Mouse (Mus musculus) erythroblast, embryonic 14.5 days (primary cell): ENCODE data around the gene Tpx2. TPM values are rescaled to one million over a fixed set of nuclear protein-coding genes. Genes with fewer than 3 reads are reported as not detected.

Source experiments
- H3K27me3 ChIP-seq: 2 replicates; pipeline ENCODE4 v1.6.1; 2012; ENCODE audit warnings: inconsistent platforms; ENCODE audit not compliant: control insufficient read depth
- H3K36me3 ChIP-seq: 2 replicates; pipeline ENCODE4 v1.6.1; 2012; ENCODE audit warnings: mild to moderate bottlenecking, inconsistent platforms; ENCODE audit not compliant: control insufficient read depth
- H3K4me1 ChIP-seq: 2 replicates; pipeline ENCODE4 v1.6.1; 2012; ENCODE audit warnings: inconsistent platforms; ENCODE audit not compliant: control insufficient read depth
- H3K4me3 ChIP-seq: replicated peaks from 2 replicates; pipeline ENCODE3; 2012; ENCODE audit warnings: moderate library complexity, mild to moderate bottlenecking, inconsistent platforms
- H3K9me3 ChIP-seq: 2 replicates; pipeline ENCODE4 v1.6.1; 2012; ENCODE audit warnings: low read length, inconsistent platforms, mixed read lengths; ENCODE audit not compliant: control insufficient read depth
- GATA1 ChIP-seq: IDR thresholded peaks from 2 replicates; pipeline ENCODE4 v1.6.1; 2012; ENCODE audit warnings: low read length, inconsistent platforms, mixed read lengths
- TAL1 ChIP-seq: IDR thresholded peaks from 3 replicates; pipeline ENCODE4 v1.6.1; 2012; ENCODE audit warnings: low read length, inconsistent platforms, mixed read lengths
- polyA plus RNA-seq: library from polyadenylated mRNA; stranded (reverse); fragments of >175 nt; gene quantifications from 2 replicates; pipeline ENCODE4 v1.2.3, GENCODE M21; 2012

The Tpx2 gene
- polyA plus RNA-seq, 1 experiment = 4.9 TPM

DNA sequence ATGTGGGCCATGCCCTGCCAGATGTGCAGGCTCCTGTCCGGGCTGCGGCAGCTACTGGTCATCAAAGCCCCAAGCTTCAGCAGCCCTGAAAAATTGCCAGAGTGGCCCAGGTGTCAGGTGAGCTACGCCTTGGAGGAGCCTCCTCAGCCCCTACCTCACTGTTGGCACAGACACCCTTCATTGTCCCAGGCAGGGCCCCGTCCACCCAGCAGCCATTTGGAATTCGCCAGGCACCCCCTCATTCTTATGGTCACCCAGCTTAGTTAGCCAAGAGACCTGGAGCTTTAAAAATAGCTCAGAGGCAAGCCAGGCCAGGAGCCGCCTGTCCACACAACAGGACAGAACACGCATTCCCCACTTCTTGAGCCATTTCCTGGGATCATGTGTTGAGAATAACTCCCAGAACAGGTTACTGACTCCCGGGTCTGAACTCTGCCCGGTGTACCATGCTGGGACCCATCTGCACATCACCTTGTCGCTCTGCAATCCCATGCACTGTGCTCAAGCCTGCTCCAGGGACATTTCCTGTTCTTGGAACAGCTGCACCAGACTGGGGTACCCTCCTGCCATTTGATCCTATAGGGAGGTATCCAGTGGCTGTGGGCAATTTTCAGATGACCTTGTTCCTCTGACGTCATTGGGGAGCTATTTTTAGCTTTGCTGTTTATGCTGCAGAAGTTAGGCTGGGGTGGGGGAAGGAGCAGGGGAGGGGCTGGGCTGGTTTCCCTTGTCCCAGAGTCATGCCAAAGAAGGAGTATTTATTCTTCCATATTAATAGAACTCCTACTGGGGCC lies 57.5 kb downstream of the Tpx2 start:
- Histone ChIP-seq H3K4me1 (peaks cover 1% of the 10 kb centered on the region; the same call in 1 of the 2 replicates), H3K9me3 (no peaks in the 10 kb centered on the region), H3K27me3 (peaks cover 7% of the 10 kb centered on the region), H3K4me3 (no peak overlapping the region), H3K36me3 (peaks cover 7% of the 10 kb centered on the region)
- TF ChIP-seq GATA1 = no peak
- TF ChIP-seq TAL1 = no peak

DNA sequence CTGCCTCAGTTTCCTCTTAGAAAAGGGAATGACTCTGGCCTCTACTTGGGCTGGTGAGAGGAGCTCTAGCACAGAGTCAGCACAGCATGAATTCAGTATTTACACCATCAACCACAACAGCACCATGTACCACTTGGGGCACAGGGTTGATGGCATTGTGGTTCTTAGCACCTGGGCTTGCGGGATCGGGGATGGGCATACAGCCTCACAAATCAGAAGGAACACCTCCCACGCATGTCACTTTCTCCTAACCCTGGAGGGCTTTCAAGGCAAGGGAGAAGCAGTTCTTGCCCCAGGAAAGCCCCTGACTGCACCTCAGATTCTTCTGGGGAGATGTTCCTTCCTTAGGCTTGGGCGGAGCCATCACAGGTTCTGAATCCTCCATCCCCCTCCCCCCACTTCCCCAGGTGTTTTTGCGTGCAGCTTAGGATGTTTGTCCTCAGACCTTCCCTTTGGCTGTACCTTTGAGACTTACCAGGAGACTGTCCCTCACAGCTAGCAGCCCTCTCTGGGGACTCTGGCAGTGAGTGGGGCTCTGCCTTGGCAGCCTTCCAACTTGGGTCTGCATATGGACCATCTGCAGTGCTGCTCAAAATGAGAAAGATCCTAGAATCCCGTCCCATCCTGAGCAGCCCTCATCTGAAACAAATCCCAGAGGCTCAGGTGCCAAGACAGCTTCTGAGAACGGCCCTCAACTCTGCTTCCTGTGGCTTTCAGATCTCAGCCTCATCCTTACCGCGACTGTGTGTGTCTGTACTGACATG lies 58.7 kb downstream of the Tpx2 start:
- H3K27me3 ChIP-seq = peaks cover 19% of the 10 kb centered on the region
- no peaks in the 10 kb centered on the region for H3K9me3 ChIP-seq
- H3K4me1 ChIP-seq = peaks cover 1% of the 10 kb centered on the region; the same call in 1 of the 2 replicates
- H3K4me3 ChIP-seq = no peak overlapping the region
- TF ChIP-seq GATA1 = no peak
- no peak for TF ChIP-seq TAL1
- H3K36me3 ChIP-seq = peaks cover 4% of the 10 kb centered on the region

DNA sequence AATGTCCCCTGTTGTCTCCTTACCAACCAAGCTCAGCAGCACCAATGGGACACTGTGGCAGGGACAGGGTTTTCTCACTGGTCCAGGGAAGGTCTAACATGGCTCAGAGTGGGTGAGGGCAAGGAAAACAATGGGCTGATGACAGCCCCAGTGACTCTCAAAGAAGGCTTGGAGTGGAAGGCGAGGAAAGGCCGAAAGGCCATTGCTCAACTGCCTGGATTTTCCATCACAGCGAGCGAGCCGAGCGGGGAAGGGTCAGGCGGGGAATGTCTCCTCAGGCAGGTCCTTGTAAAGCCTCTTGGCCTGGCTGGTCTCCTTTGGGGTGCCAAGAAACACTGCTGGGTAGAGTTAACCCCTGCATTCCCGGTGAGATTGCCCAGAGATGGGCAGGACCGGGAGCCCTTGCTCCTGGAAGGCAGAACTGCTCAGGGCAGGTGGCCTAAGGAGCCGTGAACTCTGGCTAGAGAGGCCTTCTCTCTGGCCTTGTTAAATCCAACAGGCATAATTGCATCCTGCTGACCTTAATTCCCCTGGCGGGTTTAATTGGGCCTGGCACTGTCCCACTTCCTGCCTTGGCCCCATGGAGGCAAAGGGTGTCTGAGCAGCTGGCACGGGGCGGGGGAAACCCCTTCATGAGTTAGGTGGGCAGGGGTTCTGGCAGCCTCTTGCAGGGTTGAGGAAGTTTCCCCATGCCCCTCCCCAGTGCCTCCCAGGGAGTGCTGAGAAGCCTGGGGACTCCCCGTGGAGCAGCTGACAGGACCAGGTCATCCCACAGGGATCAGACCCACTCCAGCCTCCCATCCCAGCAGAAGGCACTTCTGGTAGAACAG lies 59.6 kb downstream of the Tpx2 start:
- Histone ChIP-seq H3K4me1 (no peaks in the 10 kb centered on the region), H3K27me3 (peaks cover 25% of the 10 kb centered on the region), H3K4me3 (no peak overlapping the region), H3K36me3 (no peaks in the 10 kb centered on the region), H3K9me3 (no peaks in the 10 kb centered on the region)
- TF ChIP-seq GATA1 (no peak), TAL1 (no peak)

DNA sequence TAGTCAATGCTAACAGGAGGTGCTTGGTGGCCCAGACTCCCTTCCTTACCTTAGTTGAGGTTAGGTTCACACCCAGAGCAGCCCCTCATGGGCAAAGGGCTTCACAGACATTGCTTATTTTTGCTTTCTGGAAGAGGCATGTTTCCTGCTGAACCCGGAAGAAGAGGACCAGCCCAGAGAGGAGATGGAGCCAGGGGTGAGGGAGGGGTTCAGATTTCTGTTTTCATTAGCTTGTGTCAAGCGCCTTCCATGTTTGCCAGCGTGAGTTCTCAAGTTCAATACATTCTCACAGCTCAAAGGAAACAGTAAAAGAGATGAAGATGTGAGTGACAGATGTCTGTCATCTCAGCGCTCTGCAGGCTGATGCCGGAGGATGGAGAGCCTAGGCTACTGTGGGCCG lies 62.1 kb downstream of the Tpx2 start:
- H3K27me3 ChIP-seq = peaks cover 43% of the 10 kb centered on the region
- H3K4me1 ChIP-seq = peaks cover 9% of the 10 kb centered on the region
- H3K36me3 ChIP-seq = no peaks in the 10 kb centered on the region
- H3K9me3 ChIP-seq = no peaks in the 10 kb centered on the region
- H3K4me3 ChIP-seq = no peak overlapping the region
- TF ChIP-seq TAL1 (no peak), GATA1 (no peak)

DNA sequence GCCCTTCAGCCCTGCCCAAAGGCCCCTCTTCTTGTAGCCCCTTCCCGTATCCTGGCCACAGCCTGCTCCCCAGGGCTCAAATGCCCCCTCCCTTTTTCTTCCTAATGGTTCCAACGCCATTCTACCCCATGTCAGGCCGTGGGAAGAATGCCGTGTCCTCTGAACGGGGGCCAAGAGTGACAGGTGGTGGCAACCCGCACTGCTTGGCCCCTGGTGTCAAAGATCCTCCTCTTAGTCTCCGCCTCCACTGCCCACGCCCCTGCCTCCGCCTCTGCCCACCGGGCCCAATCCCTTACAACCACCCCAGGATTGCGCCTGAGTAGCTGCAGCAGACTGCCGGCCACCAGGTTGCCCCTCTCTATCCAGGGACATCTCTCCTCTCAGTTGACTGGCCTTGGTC lies 63.3 kb downstream of the Tpx2 start, which contains the start of gene Mylk2:
Gene Mylk2 (plus strand): TSS at position 322 of the 400 bp plus-strand sequence.
- peaks cover 11% of the 10 kb centered on the region for H3K4me1 ChIP-seq
- TF ChIP-seq TAL1 (no peak), GATA1 (no peak)
- H3K4me3 ChIP-seq = no peak within 1 kb of the TSS
- peaks cover 46% of the 10 kb centered on the region for H3K27me3 ChIP-seq
- no peaks in the 10 kb centered on the region for H3K9me3 ChIP-seq
- H3K36me3 ChIP-seq = no peaks in the 10 kb centered on the region

DNA sequence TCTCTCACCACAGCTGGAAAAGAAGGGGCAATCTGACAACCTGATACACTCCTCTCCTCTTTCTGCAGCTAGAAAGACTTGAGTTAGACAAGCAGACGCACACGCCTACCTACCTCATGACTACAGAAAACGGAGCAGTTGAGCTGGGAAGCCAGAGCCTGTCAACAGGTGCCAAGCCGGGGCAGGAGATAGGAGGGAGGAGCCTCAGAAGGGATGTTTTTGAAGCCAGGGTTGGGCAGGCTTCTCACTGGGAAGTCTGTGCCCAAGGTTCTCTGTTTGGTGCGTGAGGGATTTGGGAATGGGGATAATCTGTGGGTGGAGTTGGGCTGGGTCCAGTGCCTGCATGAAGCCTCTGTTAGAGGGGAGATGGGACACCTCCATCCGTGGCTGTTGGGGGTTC lies 63.7 kb downstream of the Tpx2 start:
- Histone ChIP-seq H3K4me3 (no peak overlapping the region), H3K9me3 (no peaks in the 10 kb centered on the region), H3K4me1 (peaks cover 11% of the 10 kb centered on the region), H3K36me3 (no peaks in the 10 kb centered on the region), H3K27me3 (peaks cover 46% of the 10 kb centered on the region)
- TF ChIP-seq TAL1 (no peak), GATA1 (no peak)

DNA sequence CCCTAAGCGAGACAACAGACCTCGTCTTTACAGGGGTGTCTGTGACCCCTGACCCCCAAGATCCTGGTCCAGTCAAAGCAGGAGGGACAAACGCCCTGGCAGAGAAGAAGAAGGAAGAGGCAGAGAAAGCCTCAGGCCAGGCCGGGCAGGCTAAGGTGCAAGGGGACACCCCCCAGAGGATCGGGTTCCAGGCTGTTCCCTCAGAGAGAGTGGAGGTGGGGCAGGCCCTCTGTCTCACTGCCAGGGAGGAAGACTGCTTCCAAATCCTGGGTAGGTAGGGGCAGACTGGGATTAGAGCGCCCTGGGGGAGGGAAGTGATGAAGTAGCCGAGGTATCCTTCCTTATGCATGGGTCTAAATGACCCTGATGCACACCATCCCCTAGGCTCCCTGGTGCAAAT lies 65.7 kb downstream of the Tpx2 start:
- H3K9me3 ChIP-seq = no peaks in the 10 kb centered on the region
- no peak for TF ChIP-seq GATA1
- no peak for TF ChIP-seq TAL1
- H3K4me1 ChIP-seq = peaks cover 11% of the 10 kb centered on the region
- no peaks in the 10 kb centered on the region for H3K36me3 ChIP-seq
- H3K4me3 ChIP-seq = no peak overlapping the region
- peaks cover 50% of the 10 kb centered on the region for H3K27me3 ChIP-seq

DNA sequence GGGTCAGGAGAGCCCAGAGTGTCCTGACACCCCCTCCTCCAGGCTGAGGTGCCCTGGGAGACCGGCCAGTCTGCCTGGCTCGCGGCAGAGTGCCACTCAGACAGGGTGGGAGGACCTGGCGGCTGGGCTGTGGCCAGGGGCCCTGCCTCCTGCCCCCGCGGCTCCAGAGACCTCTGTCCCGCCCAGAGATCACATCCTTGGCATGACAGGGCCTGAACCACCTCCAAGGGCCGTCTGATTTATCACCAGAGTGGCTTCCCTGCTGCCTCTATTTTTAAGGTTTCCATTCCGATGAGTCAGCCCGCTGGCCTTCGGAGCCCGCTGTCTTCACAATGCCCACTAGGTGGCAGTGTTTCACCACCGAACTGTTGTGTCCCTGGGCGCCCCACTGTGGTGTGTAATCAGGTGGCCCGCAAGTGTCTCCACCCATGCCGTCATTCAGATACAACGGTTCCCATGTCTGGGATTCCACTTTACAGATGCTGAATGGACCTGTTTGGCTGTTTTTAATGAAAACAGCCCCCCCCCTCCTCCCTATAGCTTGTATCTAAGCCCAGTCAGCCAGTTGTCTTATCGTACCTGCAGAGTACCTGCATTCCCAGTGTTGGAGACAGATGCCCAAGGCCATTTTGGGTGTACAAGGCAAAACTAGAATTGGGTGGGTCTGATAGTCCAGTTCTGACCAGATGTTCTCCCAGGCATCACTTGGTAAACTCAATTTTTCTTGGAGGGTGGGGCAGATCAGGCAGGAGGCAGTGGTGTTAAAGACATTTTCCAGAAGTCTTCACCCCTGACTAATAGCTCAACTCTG lies 66.8 kb downstream of the Tpx2 start:
- no peak overlapping the region for H3K4me3 ChIP-seq
- H3K4me1 ChIP-seq = peaks cover 14% of the 10 kb centered on the region
- H3K36me3 ChIP-seq = no peaks in the 10 kb centered on the region
- no peak for TF ChIP-seq TAL1
- TF ChIP-seq GATA1 = no peak
- H3K9me3 ChIP-seq = no peaks in the 10 kb centered on the region
- H3K27me3 ChIP-seq = peaks cover 49% of the 10 kb centered on the region
